13 mouse cellular contexts compared by ENCODE assay signal in the genomic region with DNA sequence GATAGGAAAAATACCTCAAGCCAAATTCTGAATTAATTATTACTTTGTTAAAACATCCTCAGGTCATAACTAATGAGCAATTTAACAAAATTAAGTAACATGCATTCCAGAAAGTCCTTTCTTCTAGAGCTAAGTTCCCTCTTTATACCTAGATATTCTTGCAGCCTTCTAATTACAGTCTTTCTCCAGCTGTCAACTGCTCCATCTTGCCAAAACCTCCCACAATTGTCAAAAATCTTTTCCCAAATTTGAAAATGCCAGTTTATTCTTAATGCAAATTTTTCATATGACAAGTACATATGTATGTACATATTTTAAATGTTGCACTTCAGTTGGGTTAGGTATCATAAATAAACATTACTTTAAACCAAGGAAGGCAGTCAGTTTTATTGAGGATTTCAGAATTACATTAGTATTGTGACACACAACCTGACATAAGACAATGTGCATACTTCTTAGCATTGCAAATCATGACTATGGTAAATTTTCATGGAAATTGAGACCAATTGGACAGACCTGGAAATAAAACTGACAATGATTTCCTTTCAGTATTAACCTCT.
"Had no signal": no experiment of that assay in that cellular context is flagged by ENCODE, and none has a peak within 500 bp of the region (broad histone marks: within the 10 kb centered on the region; RNA-seq: fewer than 3 reads in every experiment).

No protein-coding gene starts in this region.

- H3K4me2 ChIP-seq: kidney, embryonic 15.5 days; limb, embryonic 15.5 days; liver, embryonic 12.5 days; lung, embryonic 14.5 days; neural tube, embryonic 15.5 days had no signal

- H3K9ac ChIP-seq: kidney, embryonic 15.5 days; limb, embryonic 15.5 days; liver, embryonic 12.5 days; lung, embryonic 14.5 days; neural tube, embryonic 15.5 days had no signal

- H3K9me3 ChIP-seq: kidney, embryonic 15.5 days; limb, embryonic 15.5 days; liver, embryonic 12.5 days; midbrain, embryonic 10.5 days; neural tube, embryonic 15.5 days had no signal

- H3K4me1 ChIP-seq: kidney, embryonic 15.5 days; limb, embryonic 15.5 days; liver, embryonic 12.5 days; midbrain, embryonic 10.5 days; neural tube, embryonic 15.5 days had no signal

- H3K27me3 ChIP-seq: kidney, embryonic 15.5 days; limb, embryonic 15.5 days; liver, embryonic 12.5 days; neural tube, embryonic 15.5 days had no signal

- ATAC-seq: liver, embryonic 12.5 days had no signal

- H3K36me3 ChIP-seq: kidney, embryonic 15.5 days; limb, embryonic 15.5 days; liver, embryonic 12.5 days; midbrain, embryonic 10.5 days; neural tube, embryonic 15.5 days had no signal

- H3K4me3 ChIP-seq: kidney, embryonic 15.5 days; left cerebral cortex, adult 2 months; limb, embryonic 15.5 days; liver, embryonic 12.5 days; midbrain, embryonic 10.5 days; myocyte; neural tube, embryonic 15.5 days had no signal

- H3K27ac ChIP-seq: kidney, embryonic 15.5 days; left cerebral cortex, adult 2 months; limb, embryonic 15.5 days; liver, embryonic 12.5 days; midbrain, embryonic 10.5 days; neural tube, embryonic 15.5 days had no signal

- DNase-seq: kidney, postnatal 14 days; lung, embryonic 14.5 days; lung, postnatal 10 days; lung, postnatal 4 days; midbrain, embryonic 14.5 days; thymus, postnatal 36 days had no signal
